Mouse (Mus musculus): ENCODE measurements around the gene Fbxo17.

- TF ChIP-seq ZC3H11A (IDR thresholded peaks at IDR 0.05; ENCODE audit: borderline replicate concordance, low read depth, low read length) (no peak), ZNF384 (IDR thresholded peaks at IDR 0.05; ENCODE audit: low read depth, low read length) (no peak)
Observed at GRCm38 (mm10) chr7:28674994-28675393, 41.6 kb upstream of the Fbxo17 start.

Data from ES-E14 (cell line).